Mouse (Mus musculus) T-helper 17 cell (primary cell): ENCODE data around the gene Haus5.

Experiments
- in situ Hi-C, 2 experiments: fragments of 300-600 bp; cut with MboI, MseI; formaldehyde crosslinking; loops; 1 replicate in 1 of 2; 2 replicates in 1 of 2; pipeline ENCODE4 v1.15.1; 2025; ENCODE audit warnings: high pct_unique_total_duplicates in 2 of 2

Haus5 gene

GRCm38 (mm10) chr7:30664529-30665200, at the start of gene Haus5:
Gene Haus5, minus strand, starts transcription at chr7:30664994.
- in situ Hi-C loops: no loop called here

DNA sequence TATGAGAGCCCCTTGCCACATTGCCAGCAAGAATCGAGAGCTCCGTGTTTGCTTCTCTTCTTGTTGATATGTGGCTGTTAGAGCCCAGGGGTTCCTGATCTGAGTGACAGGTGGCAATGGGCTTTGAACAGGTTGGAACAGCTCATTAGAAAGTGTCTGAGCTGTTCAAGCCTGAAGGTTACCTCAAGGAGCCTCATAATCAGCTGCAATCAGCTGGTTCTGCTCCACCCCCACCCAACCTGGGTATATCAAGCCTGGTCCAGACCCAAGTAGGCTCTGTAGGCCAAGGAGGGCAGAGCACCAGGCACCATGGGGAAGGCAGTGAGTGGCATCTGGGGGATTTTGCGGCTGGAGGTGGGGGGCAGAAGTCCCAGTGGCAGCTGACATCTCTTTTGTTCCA, 47.1 kb upstream of the Haus5 start, which contains the start of gene Atp4a:
Gene Atp4a (plus strand): TSS at position 268 of the 400 bp plus-strand sequence.
- in situ Hi-C loops: loop anchor here in 1 of 2 experiments (25.0 kb wide), 1 partner anchor 1100 kb away; no protein-coding TSS in a partner anchor

- in situ Hi-C loops: loop anchor here in 1 of 2 experiments (25.0 kb wide), 1 partner anchor 1095 kb away; no protein-coding TSS in a partner anchor
These were observed 42.6 kb upstream of the Haus5 start for GRCm38 (mm10) chr7:30707441-30707840.

- in situ Hi-C loops: loop anchor here in 1 of 2 experiments (25.0 kb wide), 1 partner anchor 1094 kb away; no protein-coding TSS in a partner anchor
These were observed 41.6 kb upstream of the Haus5 start for GRCm38 (mm10) chr7:30706214-30706882.

GRCm38 (mm10) chr7:30698589-30698988, 33.8 kb upstream of the Haus5 start, which contains the start of gene 2200002J24Rik:
Gene 2200002J24Rik, plus strand, starts transcription at chr7:30698926.
- in situ Hi-C loops: no loop called here

DNA sequence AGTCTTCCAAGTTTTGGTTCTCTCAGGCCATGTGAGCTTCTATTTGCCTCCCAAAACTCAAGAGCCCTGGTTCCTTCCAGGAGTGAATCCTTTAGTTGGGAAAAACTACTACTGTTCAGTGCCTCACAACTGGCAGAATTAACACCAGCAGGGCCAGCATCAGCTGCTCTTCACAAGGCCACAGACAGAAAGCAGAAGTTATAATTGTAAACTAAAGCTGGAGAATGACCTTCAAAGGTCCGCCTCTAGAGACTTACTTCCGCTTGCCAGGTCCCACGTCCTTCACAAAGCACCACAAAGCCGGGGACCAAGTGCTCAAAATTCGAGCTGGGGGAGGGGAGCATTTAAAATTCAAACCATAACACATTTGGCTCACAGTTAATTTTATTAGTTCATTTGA, 33.3 kb upstream of the Haus5 start:
- in situ Hi-C loops: no loop called here

- in situ Hi-C loops: loop anchor here (10.0 kb wide), 2 partner anchors 166 to 1074 kb away; partner anchors contain the start of gene Ffar3 (in 1 of the 2)
These were observed 23.5 kb upstream of the Haus5 start for GRCm38 (mm10) chr7:30688325-30688724.

DNA sequence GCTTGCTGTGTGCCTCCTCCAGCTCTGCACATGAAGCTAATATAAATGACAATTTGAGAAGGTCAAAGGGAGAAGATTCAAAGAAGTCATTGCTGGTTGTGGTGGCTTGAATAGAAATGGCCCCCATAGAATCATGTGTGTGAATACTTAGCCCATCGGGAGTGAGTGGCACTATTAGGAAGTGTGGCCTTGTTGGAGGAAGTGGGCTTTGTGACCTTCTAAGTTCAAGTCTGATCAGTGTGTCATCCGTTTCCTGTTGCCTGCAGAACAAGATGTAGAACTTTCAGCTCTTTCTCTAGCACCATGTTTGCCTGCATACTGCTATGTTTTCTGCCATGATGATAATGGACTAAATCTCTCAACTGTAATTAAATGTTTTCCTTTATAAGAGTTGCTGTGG, 18.6 kb upstream of the Haus5 start:
- in situ Hi-C loops: loop anchor here (10.0 kb wide), 2 partner anchors 171 to 1069 kb away; partner anchors contain the start of gene Ffar3 (in 1 of the 2)

DNA sequence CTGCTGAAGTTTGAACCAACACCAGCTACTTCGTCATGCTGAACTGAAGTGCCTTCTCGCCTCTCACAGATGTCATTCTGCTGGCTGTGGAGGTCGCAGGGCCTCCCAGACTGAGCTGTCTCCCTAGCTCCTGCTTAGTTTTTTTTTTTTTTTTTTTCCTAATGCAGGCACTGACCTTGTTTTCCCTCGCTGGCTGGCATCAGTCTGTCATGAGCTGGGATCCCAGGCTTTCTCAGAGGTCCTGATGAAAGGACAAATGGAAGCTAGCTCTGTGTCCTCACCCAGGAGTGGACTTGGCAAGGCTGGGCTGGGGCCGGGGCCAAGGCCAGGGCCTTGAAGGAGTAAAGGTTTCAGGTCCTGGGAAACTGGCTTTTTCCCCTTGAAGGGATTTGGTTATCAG, 17.1 kb upstream of the Haus5 start:
- in situ Hi-C loops: loop anchor here (10.0 kb wide), 2 partner anchors 173 to 1067 kb away; partner anchors contain the start of gene Ffar3 (in 1 of the 2)

DNA sequence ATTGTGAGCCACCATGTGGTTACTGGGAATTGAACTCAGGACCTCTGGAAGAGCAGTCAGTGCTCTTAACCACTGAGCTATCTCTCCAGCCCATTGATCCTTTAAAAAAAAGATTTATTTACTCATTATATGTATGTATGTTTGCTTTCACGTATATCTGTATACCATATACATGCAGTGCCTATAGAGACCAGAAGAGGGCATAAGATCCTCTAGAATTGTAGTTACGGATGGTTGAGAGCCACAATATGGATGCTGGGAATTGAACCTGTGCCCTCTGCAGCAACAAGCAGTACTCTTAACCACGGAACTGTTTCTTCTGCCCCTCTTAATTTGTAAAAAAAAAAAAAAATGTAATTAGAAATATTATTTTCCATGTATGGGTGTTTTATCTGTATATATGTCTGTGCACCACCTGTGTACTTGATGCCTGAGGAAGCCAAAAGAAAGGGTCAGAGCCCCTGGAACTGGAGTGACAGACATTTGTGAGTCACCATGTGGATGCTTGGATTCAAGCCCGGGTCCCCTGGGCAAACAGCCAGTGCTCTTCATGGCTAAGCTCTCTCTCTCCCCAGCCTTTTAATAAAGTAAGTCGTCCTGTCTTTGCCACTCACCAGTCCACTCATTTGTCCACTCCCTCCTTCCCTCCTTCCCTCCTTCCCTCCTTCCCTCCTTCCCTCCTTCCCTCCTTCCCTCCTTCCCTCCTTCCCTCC, 13.6 kb upstream of the Haus5 start:
- in situ Hi-C loops: no loop called here

GRCm38 (mm10) chr7:30671480-30671879, 6.7 kb upstream of the Haus5 start, which contains the start of gene Pmis2:
Gene Pmis2, minus strand, starts transcription at chr7:30671605.
- in situ Hi-C loops: no loop called here

DNA sequence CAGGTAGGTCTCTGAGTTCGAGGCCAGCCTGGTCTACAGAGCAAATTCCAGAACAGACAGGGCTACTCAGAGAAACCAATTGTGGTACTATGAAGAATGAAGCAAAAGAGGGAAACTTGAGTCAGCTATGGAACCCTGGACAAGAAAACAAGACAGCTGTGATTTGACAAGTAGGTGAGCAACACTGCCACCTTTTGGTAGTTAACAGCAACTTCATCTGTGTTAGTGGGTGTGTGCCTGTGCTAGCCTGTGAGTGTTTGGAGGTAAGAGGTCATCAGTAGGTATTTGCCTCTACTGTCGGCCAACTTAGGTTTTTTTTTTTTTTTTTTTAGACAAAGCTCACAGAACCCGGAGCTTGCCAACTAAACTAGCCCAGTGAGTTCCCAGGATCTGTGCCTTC, 4.4 kb upstream of the Haus5 start:
- in situ Hi-C loops: no loop called here

DNA sequence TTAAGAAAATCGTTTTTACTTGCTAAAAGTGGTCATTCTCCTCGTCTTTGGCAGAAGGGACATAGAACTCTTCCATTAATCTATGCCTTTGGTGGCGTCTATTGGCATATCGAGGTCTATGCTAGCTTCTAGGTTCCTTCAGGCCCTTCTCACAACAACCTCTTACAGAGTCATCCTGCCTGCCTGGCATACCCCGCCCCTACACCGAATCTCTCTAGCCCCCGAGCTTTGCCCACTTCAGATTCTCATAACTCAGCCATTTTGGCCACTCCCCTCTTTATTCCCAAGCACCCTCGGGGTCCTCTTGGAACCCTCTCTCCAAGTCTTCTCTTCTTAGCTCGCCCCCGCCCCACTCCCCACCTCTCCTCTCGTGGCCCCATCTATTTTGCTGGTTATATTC, 527 bp upstream of the Haus5 start:
- in situ Hi-C loops: no loop called here

- in situ Hi-C loops: no loop called here
These were observed 14.9 kb downstream of the Haus5 start, which contains the start of gene Rbm42 for GRCm38 (mm10) chr7:30649591-30650540. Gene Rbm42, minus strand, starts transcription at chr7:30650317.

DNA sequence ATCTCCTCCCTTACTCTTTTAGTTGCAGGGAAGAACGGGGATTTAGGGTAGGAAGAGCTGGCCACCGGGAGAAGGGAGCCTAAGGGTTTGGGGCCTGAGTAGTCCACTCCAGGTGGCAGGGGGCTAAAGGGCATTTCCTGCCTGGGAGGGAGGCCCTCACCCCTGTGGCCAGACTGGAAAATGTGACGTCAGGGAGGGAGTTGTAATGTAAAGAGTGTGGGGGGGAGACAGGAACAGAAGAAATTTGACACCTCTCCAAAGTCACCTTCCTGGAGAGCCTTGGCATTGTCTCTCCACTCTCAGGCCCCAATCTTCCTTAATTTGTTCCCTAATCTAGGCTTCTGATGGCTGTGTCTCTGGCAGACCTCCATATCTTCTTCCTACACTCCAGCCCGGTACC, 25.7 kb downstream of the Haus5 start:
- in situ Hi-C loops: no loop called here

DNA sequence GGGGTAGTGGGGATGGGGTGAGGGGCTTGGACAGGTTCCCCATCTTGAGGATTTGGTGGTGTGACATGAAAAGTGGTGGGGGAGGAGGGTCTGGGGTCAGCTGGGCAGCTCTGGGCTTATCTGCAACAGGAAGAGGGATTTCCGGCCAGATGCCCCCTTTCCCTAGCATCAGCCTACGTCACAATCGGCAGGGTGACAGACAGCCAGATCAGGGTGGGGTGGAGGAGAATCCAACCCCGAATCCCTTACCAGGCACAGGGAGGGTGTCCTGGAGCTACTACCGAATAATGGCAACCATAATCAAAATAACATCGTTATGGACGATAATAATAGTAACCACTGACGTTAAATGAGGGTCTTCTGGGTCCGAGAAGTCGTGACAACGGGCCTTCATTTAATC, 28.4 kb downstream of the Haus5 start:
- in situ Hi-C loops: no loop called here

GRCm38 (mm10) chr7:30635752-30636151, 29.0 kb downstream of the Haus5 start, which contains the start of gene Etv2:
Gene Etv2, minus strand, starts transcription at chr7:30635852.
- in situ Hi-C loops: no loop called here

DNA sequence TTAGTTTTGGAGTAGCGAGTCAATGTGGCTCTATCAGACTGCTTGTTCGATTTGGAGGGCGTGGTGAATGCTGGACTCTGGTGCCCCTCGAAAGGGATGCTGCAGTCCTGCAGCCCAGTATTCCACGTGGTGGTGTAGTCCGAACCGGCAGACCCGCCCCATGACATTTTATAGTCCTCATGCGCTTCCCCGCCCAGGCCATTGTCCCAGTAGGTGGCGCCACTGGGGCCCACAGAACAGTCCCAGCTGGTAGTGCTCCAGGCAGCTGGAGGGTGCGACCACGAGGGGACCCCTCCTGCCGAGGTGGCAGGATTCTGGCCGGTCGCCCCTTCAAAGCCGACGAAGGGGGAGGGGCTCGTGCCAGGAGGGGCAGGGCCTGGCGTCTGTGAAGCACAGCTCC, 30.2 kb downstream of the Haus5 start:
- in situ Hi-C loops: no loop called here

GRCm38 (mm10) chr7:30633762-30634412, 30.9 kb downstream of the Haus5 start:
- in situ Hi-C loops: no loop called here

DNA sequence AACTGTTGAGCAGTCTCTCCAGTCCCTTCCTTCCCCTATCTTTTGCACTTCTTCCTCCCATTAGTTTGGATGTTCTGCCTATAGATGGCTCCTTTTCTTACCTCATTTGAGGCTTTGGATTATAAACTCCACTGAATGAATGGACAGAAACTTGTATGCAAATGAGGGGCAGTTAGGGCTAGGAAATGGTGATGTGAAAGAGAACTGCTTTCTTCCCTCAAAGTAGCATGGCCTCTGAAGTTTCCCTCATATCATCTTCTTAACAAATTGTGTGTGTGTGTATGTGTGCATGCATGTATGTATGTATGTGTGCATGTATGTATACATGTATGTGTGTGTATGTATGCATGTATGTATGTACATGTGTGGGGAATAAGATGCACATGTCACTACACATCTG, 35.8 kb downstream of the Haus5 start:
- in situ Hi-C loops: no loop called here
